Mouse (Mus musculus) activated CD4-positive, CD25-positive, alpha-beta regulatory T cell, adult 9 weeks (primary cell): ENCODE results near the gene Cyp2c55. TPM values are rescaled to one million over a fixed set of nuclear protein-coding genes. Genes with fewer than 3 reads are reported as not detected.

ENCODE experiments used
- polyA plus RNA-seq: library from polyadenylated mRNA; unstranded; fragments of 100-300 nt; shearing (Covaris generic); gene quantifications from one replicate; pipeline ENCODE4 v1.2.1, GENCODE M21; 2017

The Cyp2c55 gene
- polyA plus RNA-seq = not detected

DNA sequence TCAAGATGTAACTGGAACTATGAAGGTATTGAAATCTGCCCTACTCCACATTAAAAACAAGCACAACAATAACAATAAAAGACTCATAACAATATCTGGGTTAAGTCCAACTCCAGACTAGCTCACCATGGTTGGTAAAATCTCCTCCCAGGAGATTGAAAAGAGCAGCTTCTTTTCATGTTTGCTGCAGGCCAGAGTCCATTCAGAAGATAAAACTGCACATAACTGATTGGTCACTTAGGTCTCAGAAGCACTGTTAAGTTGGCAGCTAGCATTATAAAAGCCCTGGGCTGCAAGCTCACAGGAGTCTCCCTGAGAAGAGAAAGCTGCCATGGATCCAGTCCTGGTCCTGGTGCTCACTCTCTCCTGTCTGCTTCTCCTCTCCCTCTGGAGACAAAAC is at the start of gene Cyp2c55:
TSS of gene Cyp2c55 (plus strand) at position 305 of the 400 bp plus-strand sequence.

DNA sequence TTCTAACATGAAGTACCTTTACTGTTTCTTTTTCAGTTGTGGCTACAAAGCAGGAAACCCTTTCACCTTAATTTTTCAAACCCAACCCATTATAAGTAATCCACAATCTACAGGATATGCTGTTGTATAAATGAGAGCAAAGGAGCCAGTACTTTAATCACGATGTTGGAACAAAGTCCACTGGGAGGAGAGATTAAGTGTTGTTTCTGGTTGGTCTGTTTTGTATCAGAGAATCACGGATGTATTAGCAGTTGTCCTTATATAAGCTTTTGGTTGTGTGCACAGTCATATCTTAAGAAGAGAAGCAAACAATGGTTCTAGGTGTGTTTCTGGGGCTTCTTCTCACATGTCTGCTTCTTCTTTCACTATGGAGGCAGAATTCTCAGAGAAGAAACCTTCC is 53.9 kb downstream of the Cyp2c55 start, which contains the start of gene Cyp2c65:
TSS of gene Cyp2c65 (plus strand) at position 297 of the 400 bp plus-strand sequence.

Other genes starting within 250 kb of the Cyp2c55 start
- gene Noc3l, start 187.8 kb upstream of the Cyp2c55 start, polyA plus RNA-seq = 15.7 TPM
- 0.38 TPM for gene Tbc1d12, start 170.4 kb upstream of the Cyp2c55 start, polyA plus RNA-seq
- gene Hells, start 76.1 kb upstream of the Cyp2c55 start, polyA plus RNA-seq = 22.9 TPM
- not detected for gene Cyp2c65, start 54.0 kb downstream of the Cyp2c55 start, polyA plus RNA-seq
- gene Cyp2c66, start 106.9 kb downstream of the Cyp2c55 start, polyA plus RNA-seq = not detected